Mouse (Mus musculus) spleen, adult 2 months (tissue): Measurements from ENCODE around the gene Magi1.

Experiments used
- CTCF ChIP-seq: fragments of 200-500 bp; IDR thresholded peaks from 2 replicates; pipeline ENCODE4 v1.5.1; 2011; ENCODE audit warnings: mild to moderate bottlenecking, inconsistent platforms; ENCODE audit not compliant: insufficient read depth, insufficient read length, insufficient replicate concordance; ENCODE audit errors: extremely low read depth
- POLR2A ChIP-seq: fragments of 200-500 bp; IDR thresholded peaks from 2 replicates; pipeline ENCODE4 v1.6.1; 2011; ENCODE audit warnings: low read depth, low read length, inconsistent platforms

- TF ChIP-seq CTCF (no peak), POLR2A (no peak)
Measured at GRCm38 (mm10) chr6:94077013-94077412, 206.7 kb downstream of the Magi1 start.
